Mouse (Mus musculus): ENCODE measurements around the gene Med15. TPM values are rescaled to one million over a fixed set of nuclear protein-coding genes. Genes with fewer than 3 reads are reported as not detected.
"Not testable (repeated sequence)": the region's sequence is repeated elsewhere in the genome, so short reads cannot be mapped to it uniquely, and the experiment has no call there.

The Med15 gene
- polyA plus RNA-seq, 1 experiment: 86.1 TPM

DNA sequence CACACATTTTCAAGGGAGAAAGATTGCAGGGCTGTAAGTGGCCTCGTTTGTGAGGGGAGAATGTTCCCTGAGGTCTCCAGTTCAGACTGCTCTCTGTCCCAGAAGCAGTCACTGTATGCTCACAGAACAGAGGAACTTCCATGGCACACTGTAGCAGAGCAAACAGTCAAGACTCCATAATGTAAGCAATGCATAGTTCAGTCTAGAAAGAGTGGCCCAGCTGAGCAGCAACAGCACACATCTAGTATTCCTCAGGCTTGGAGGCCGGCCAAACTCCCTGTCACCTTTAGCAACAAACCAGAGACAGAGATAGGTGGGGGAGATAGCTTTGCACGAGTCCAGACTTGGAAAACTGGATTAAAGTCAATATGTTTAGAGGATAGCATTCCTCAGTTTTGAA, 20.3 kb upstream of the Med15 start:
- no peaks in the 10 kb centered on the region for H3K36me3 ChIP-seq (ENCODE audit: control insufficient read depth, insufficient read depth, low read length)
- no peaks in the 10 kb centered on the region for H3K27me3 ChIP-seq (ENCODE audit: control insufficient read depth, insufficient read depth, low read length)
- no peaks in the 10 kb centered on the region for H3K4me1 ChIP-seq (ENCODE audit: control insufficient read depth, insufficient read depth, low read length)
- TF ChIP-seq POLR2A (IDR thresholded peaks at IDR 0.05; ENCODE audit: control insufficient read depth, low read depth, low read length): no peak
- TF ChIP-seq CTCF (IDR thresholded peaks at IDR 0.05; ENCODE audit: control insufficient read depth, insufficient read depth, insufficient replicate concordance, low read depth, low read length): no peak
- H3K27ac ChIP-seq (ENCODE audit: control insufficient read depth, insufficient read depth, low read depth, low read length): no peak overlapping the region
- no peak overlapping the region for H3K4me3 ChIP-seq (ENCODE audit: control insufficient read depth, low read depth, low read length)

DNA sequence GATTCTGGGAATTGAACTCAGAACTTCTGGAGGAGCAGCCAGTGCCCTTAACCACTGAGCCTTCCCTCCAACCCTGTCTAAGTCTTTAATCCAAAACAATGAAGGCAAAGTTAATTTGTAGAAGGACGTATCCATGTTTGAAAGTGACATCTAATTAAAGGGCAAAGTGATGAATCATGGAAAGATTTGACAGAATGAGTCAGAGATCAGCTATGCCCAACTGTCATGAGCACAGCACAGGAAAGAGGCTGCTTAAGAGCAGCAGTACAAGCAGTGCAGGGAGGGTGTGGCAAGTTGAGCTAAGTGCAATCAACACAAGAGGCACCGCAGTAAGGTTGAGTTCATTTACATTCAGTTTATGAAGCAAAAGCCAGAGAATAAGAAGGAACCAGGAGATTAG, 12.4 kb upstream of the Med15 start:
- TF ChIP-seq CTCF (IDR thresholded peaks at IDR 0.05; ENCODE audit: control insufficient read depth, insufficient read depth, insufficient replicate concordance, low read depth, low read length) (no peak), POLR2A (IDR thresholded peaks at IDR 0.05; ENCODE audit: control insufficient read depth, low read depth, low read length) (no peak)
- H3K4me1 ChIP-seq (ENCODE audit: control insufficient read depth, insufficient read depth, low read length): no peaks in the 10 kb centered on the region

DNA sequence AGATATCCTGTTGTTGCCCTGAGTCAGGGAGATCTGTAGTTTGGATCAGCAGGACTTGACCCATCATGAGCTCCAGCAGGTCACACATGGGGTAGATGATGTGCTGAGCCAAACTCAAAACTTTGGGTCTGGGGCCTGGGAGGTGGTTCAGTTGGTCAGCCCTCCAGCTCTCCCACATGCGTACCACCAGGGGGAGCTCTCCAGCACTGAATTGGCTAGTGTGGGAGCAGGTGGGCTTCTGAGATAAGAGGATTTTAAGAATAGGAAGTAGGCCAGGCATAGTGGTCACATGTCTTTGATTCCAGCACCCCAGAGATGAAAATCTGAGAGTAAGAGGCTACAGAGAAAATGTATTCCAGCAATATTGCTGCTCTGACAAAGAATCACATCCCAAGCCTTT, 11.8 kb upstream of the Med15 start:
- Histone ChIP-seq H3K36me3 (ENCODE audit: control insufficient read depth, insufficient read depth, low read length) (no peaks in the 10 kb centered on the region), H3K4me3 (ENCODE audit: control insufficient read depth, low read depth, low read length) (no peak overlapping the region), H3K27me3 (ENCODE audit: control insufficient read depth, insufficient read depth, low read length) (no peaks in the 10 kb centered on the region), H3K4me1 (ENCODE audit: control insufficient read depth, insufficient read depth, low read length) (no peaks in the 10 kb centered on the region), H3K27ac (ENCODE audit: control insufficient read depth, insufficient read depth, low read depth, low read length) (no peak overlapping the region)
- TF ChIP-seq POLR2A (IDR thresholded peaks at IDR 0.05; ENCODE audit: control insufficient read depth, low read depth, low read length) (no peak), CTCF (IDR thresholded peaks at IDR 0.05; ENCODE audit: control insufficient read depth, insufficient read depth, insufficient replicate concordance, low read depth, low read length) (peak; percentile 78; the same call in 1 of the 2 replicates)

More for the DNA sequence above, 12.4 kb upstream of the Med15 start:
- H3K4me3 ChIP-seq (ENCODE audit: control insufficient read depth, low read depth, low read length): no peak overlapping the region
- H3K27ac ChIP-seq (ENCODE audit: control insufficient read depth, insufficient read depth, low read depth, low read length): no peak overlapping the region
- H3K36me3 ChIP-seq (ENCODE audit: control insufficient read depth, insufficient read depth, low read length): no peaks in the 10 kb centered on the region
- no peaks in the 10 kb centered on the region for H3K27me3 ChIP-seq (ENCODE audit: control insufficient read depth, insufficient read depth, low read length)

DNA sequence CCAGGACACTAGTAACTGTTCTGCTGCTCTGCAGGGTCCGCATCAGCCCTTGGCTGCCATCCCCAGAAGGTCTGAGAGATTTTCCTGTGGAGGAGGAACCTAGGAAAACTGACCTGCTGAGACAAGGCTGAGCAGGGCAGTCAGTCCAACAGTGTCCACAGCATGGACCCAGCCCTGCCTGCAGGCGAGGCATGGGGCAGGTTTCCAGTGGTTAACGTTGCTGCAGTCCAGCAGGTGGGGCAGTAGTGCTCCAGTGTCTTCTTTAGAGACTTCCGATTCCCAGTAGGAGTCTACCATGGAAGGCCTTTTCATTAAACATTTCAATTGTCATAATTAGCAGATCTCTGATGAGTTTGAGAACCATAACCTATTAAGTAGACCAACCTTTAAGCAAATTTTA, 10.6 kb upstream of the Med15 start:
- Histone ChIP-seq H3K4me1 (ENCODE audit: control insufficient read depth, insufficient read depth, low read length) (no peaks in the 10 kb centered on the region), H3K36me3 (ENCODE audit: control insufficient read depth, insufficient read depth, low read length) (no peaks in the 10 kb centered on the region), H3K27ac (ENCODE audit: control insufficient read depth, insufficient read depth, low read depth, low read length) (no peak overlapping the region), H3K4me3 (ENCODE audit: control insufficient read depth, low read depth, low read length) (no peak overlapping the region), H3K27me3 (ENCODE audit: control insufficient read depth, insufficient read depth, low read length) (no peaks in the 10 kb centered on the region)
- TF ChIP-seq POLR2A (IDR thresholded peaks at IDR 0.05; ENCODE audit: control insufficient read depth, low read depth, low read length) (no peak), CTCF (IDR thresholded peaks at IDR 0.05; ENCODE audit: control insufficient read depth, insufficient read depth, insufficient replicate concordance, low read depth, low read length) (0 out of 2 replicates have a peak, but pooled peaks have one; percentile 16)

DNA sequence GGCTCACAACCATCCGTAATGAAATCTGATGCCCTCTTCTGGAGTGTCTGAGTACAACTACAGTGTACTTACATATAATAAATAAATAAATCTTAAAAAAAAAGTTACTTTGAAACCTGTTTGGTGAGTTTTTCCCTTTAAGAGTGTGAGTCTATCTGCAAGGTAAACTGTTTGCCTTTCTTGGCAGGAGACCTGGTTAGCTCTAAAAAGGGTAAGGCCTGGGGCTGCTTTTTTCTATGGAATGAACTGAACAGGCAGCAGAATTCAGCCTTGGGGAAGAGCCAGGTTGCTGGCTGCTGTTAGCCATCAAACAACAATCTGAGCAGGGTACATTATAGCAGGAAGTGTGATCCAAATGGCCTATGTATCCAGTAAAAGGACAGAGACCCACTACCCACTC, 10.1 kb upstream of the Med15 start:
- no peak overlapping the region for H3K27ac ChIP-seq (ENCODE audit: control insufficient read depth, insufficient read depth, low read depth, low read length)
- H3K27me3 ChIP-seq (ENCODE audit: control insufficient read depth, insufficient read depth, low read length): no peaks in the 10 kb centered on the region
- no peak overlapping the region for H3K4me3 ChIP-seq (ENCODE audit: control insufficient read depth, low read depth, low read length)
- no peaks in the 10 kb centered on the region for H3K4me1 ChIP-seq (ENCODE audit: control insufficient read depth, insufficient read depth, low read length)
- no peak for TF ChIP-seq POLR2A (IDR thresholded peaks at IDR 0.05; ENCODE audit: control insufficient read depth, low read depth, low read length)
- no peak for TF ChIP-seq CTCF (IDR thresholded peaks at IDR 0.05; ENCODE audit: control insufficient read depth, insufficient read depth, insufficient replicate concordance, low read depth, low read length)
- H3K36me3 ChIP-seq (ENCODE audit: control insufficient read depth, insufficient read depth, low read length): no peaks in the 10 kb centered on the region

DNA sequence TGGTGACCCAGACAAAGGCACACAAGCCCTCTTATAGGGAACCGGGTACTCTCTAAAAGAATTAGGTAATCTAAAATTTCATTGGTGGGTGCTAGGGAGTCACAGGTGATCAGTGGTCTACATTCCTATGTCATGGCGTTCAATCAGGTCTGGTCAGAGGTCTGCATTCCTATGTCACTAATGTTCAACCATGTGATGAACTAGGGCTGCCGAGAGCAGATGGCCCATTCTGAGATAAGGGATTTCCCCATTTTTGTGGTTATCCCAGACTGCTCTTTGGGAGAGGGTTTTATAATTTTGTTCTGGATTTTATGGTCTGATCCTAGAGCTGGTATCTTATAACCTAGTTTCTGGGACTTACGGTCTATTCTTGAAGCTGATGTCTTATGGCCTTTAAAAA, 7.4 kb upstream of the Med15 start:
- TF ChIP-seq CTCF (IDR thresholded peaks at IDR 0.05; ENCODE audit: control insufficient read depth, insufficient read depth, insufficient replicate concordance, low read depth, low read length) (no peak), POLR2A (IDR thresholded peaks at IDR 0.05; ENCODE audit: control insufficient read depth, low read depth, low read length) (no peak)
- Histone ChIP-seq H3K27ac (ENCODE audit: control insufficient read depth, insufficient read depth, low read depth, low read length) (no peak overlapping the region), H3K4me3 (ENCODE audit: control insufficient read depth, low read depth, low read length) (no peak overlapping the region), H3K27me3 (ENCODE audit: control insufficient read depth, insufficient read depth, low read length) (no peaks in the 10 kb centered on the region), H3K4me1 (ENCODE audit: control insufficient read depth, insufficient read depth, low read length) (no peaks in the 10 kb centered on the region), H3K36me3 (ENCODE audit: control insufficient read depth, insufficient read depth, low read length) (no peaks in the 10 kb centered on the region)

DNA sequence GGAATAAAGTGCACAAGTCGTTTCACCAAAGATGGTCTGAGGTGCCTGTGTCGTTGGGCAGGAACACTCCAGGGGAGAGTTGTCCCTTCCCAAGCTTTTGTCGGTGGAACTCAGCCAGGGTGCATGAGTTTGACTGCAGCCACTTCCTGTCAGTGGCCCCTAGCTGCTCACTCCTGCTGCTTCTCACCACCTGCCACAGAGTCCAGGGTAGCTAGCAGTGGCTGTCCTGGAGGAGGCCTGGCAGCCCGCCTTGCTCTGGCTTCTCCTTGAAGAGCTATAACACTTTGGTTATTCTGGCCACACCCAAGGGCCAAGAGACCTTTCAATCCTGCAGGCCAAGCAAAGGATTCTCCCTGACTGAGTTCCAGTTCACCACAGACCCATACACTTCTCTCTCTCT, 3.5 kb upstream of the Med15 start:
- Histone ChIP-seq H3K4me3 (ENCODE audit: control insufficient read depth, low read depth, low read length) (no peak overlapping the region), H3K27me3 (ENCODE audit: control insufficient read depth, insufficient read depth, low read length) (no peaks in the 10 kb centered on the region), H3K4me1 (ENCODE audit: control insufficient read depth, insufficient read depth, low read length) (peaks cover 3% of the 10 kb centered on the region), H3K36me3 (ENCODE audit: control insufficient read depth, insufficient read depth, low read length) (no peaks in the 10 kb centered on the region), H3K27ac (ENCODE audit: control insufficient read depth, insufficient read depth, low read depth, low read length) (no peak overlapping the region)
- no peak for TF ChIP-seq CTCF (IDR thresholded peaks at IDR 0.05; ENCODE audit: control insufficient read depth, insufficient read depth, insufficient replicate concordance, low read depth, low read length)

DNA sequence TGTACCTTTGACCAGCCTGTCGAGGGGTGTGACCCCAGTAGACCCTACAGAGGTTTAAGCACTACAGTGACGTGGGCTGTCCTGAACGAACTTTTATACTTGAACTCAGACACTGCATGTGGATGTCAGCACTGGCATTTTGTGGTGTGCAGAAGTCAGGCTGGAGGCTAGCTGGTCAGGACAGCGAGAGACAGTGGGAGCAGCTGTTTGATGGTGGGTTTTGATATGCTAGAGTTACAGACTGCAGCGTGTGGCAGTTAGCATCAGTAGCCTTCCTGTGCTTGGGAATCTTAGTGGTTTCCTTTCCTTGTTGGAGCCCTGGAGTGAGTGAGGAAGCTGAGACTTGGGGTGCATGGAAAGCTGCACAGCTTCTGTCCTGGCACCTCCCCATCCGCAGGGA, 2.2 kb upstream of the Med15 start:
- not testable (repeated sequence) for H3K4me3 ChIP-seq (ENCODE audit: control insufficient read depth, low read depth, low read length); H3K27me3 ChIP-seq (ENCODE audit: control insufficient read depth, insufficient read depth, low read length); H3K27ac ChIP-seq (ENCODE audit: control insufficient read depth, insufficient read depth, low read depth, low read length); H3K36me3 ChIP-seq (ENCODE audit: control insufficient read depth, insufficient read depth, low read length); H3K4me1 ChIP-seq (ENCODE audit: control insufficient read depth, insufficient read depth, low read length)

Measured in testis, adult 2 months (tissue).